Mouse (Mus musculus): ENCODE measurements around the gene Rapgef6. TPM values are rescaled to one million over a fixed set of nuclear protein-coding genes. Genes with fewer than 3 reads are reported as not detected.

The Rapgef6 gene
- total and polyA plus RNA-seq, 2 experiments from 2014 or later = 33.4 to 62.9 TPM

GRCm38 (mm10) chr11:54530916-54531315, 8.3 kb downstream of the Rapgef6 start:
- Histone ChIP-seq H3K36me3 (ENCODE audit: insufficient read depth, low read length) (no peaks in the 10 kb centered on the region), H3K9me3 (ENCODE audit: low read length) (no peaks in the 10 kb centered on the region), H3K27me3 (ENCODE audit: insufficient read depth, low read length) (no peaks in the 10 kb centered on the region), H3K4me2 (ENCODE audit: low read depth, low read length, poor library complexity, severe bottlenecking) (no peak overlapping the region), H3K4me1 (ENCODE audit: insufficient read depth, low read length) (no peaks in the 10 kb centered on the region), H3K4me3 (ENCODE audit: low read depth, low read length) (no peak overlapping the region), H3K27ac (ENCODE audit: low read depth, low read length) (no peak overlapping the region), H3K9ac (replicated peaks; ENCODE audit: low read length, poor library complexity, severe bottlenecking) (no peak overlapping the region)
- DNase-seq (ENCODE audit: low spot score) (no peak), ATAC-seq (ENCODE audit: low FRiP score) (no peak)
- no peak for TF ChIP-seq CTCF (IDR thresholded peaks at IDR 0.05)
- WGBS = 95% methylated on average over 1 of the region's 1 CpGs

DNA sequence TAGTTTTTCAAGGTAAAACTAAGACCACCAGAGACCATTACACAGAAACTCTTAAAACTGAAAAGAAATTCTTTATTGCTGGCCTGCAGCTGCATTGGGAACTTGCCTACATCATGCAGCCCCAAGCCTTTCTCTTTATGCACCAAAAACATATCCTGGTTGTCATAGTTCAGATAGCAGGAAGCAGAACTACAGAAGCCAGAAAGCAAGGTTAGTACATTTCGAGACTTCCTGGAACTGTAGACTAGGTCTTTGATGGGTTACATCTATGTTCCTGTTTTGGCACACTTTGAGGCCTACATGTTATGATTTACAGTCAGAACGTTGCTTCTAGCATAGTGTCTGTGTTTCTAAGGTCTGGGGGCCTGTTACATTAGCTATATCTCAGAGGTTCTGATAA, 11.2 kb downstream of the Rapgef6 start:
- ATAC-seq (ENCODE audit: low FRiP score) (no peak), DNase-seq (ENCODE audit: low spot score) (no peak)
- TF ChIP-seq CTCF (IDR thresholded peaks at IDR 0.05) = no peak
- Histone ChIP-seq H3K4me1 (ENCODE audit: insufficient read depth, low read length) (no peaks in the 10 kb centered on the region), H3K4me2 (ENCODE audit: low read depth, low read length, poor library complexity, severe bottlenecking) (no peak overlapping the region), H3K9ac (replicated peaks; ENCODE audit: low read length, poor library complexity, severe bottlenecking) (no peak overlapping the region), H3K9me3 (ENCODE audit: low read length) (no peaks in the 10 kb centered on the region), H3K4me3 (ENCODE audit: low read depth, low read length) (no peak overlapping the region), H3K36me3 (ENCODE audit: insufficient read depth, low read length) (no peaks in the 10 kb centered on the region), H3K27me3 (ENCODE audit: insufficient read depth, low read length) (no peaks in the 10 kb centered on the region), H3K27ac (ENCODE audit: low read depth, low read length) (no peak overlapping the region)
- WGBS = 89% methylated on average over 2 of the region's 2 CpGs

- Histone ChIP-seq H3K4me1 (ENCODE audit: insufficient read depth, low read length) (no peaks in the 10 kb centered on the region), H3K36me3 (ENCODE audit: insufficient read depth, low read length) (no peaks in the 10 kb centered on the region), H3K27me3 (ENCODE audit: insufficient read depth, low read length) (no peaks in the 10 kb centered on the region), H3K4me2 (ENCODE audit: low read depth, low read length, poor library complexity, severe bottlenecking) (no peak overlapping the region), H3K9me3 (ENCODE audit: low read length) (no peaks in the 10 kb centered on the region), H3K9ac (replicated peaks; ENCODE audit: low read length, poor library complexity, severe bottlenecking) (no peak overlapping the region), H3K27ac (ENCODE audit: low read depth, low read length) (no peak overlapping the region), H3K4me3 (ENCODE audit: low read depth, low read length) (no peak overlapping the region)
- DNase-seq (ENCODE audit: low spot score) (peak; percentile 51), ATAC-seq (ENCODE audit: low FRiP score) (no peak)
- TF ChIP-seq CTCF (IDR thresholded peaks at IDR 0.05) = peak; percentile 84
- WGBS = 51% methylated on average over 6 of the region's 6 CpGs
These were observed 12.2 kb downstream of the Rapgef6 start for GRCm38 (mm10) chr11:54534871-54535270.

DNA sequence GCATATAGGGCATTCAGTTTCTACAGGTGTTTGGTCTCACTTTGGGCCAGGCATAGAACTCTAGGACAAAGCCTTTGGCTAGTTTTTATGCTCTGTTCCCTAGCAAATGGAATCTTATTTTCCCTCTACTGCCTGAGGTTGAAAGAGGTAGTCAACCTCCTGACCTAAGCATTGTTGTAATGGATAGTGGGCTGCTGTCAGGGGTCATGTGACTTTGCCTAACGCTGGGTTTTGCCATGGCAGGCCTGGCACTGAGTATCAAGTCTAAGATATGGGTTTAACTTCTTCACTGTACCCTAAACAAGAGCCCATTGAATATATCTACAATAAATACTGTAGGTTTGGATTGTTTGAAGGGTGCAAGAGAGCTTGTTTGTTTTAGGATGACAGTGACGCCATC, 16.4 kb downstream of the Rapgef6 start:
- Histone ChIP-seq H3K27ac (ENCODE audit: low read depth, low read length) (no peak overlapping the region), H3K4me1 (ENCODE audit: insufficient read depth, low read length) (no peaks in the 10 kb centered on the region), H3K27me3 (ENCODE audit: insufficient read depth, low read length) (no peaks in the 10 kb centered on the region), H3K4me2 (ENCODE audit: low read depth, low read length, poor library complexity, severe bottlenecking) (no peak overlapping the region), H3K36me3 (ENCODE audit: insufficient read depth, low read length) (no peaks in the 10 kb centered on the region), H3K9ac (replicated peaks; ENCODE audit: low read length, poor library complexity, severe bottlenecking) (no peak overlapping the region), H3K4me3 (ENCODE audit: low read depth, low read length) (no peak overlapping the region), H3K9me3 (ENCODE audit: low read length) (no peaks in the 10 kb centered on the region)
- TF ChIP-seq CTCF (IDR thresholded peaks at IDR 0.05) = no peak
- WGBS = 74% methylated on average over 2 of the region's 2 CpGs
- ATAC-seq (ENCODE audit: low FRiP score) (no peak), DNase-seq (ENCODE audit: low spot score) (no peak)

- H3K27me3 ChIP-seq (ENCODE audit: insufficient read depth, low read length) = no peaks in the 10 kb centered on the region
- no peaks in the 10 kb centered on the region for H3K9me3 ChIP-seq (ENCODE audit: low read length)
- ATAC-seq (ENCODE audit: low FRiP score) = no peak
- H3K4me1 ChIP-seq (ENCODE audit: insufficient read depth, low read length) = no peaks in the 10 kb centered on the region
- H3K9ac ChIP-seq (replicated peaks; ENCODE audit: low read length, poor library complexity, severe bottlenecking) = no peak overlapping the region
- H3K27ac ChIP-seq (ENCODE audit: low read depth, low read length) = no peak overlapping the region
- DNase-seq (ENCODE audit: low spot score) = no peak
- 80% methylated on average over 2 of the region's 2 CpGs for WGBS
- H3K4me2 ChIP-seq (ENCODE audit: low read depth, low read length, poor library complexity, severe bottlenecking) = no peak overlapping the region
- no peaks in the 10 kb centered on the region for H3K36me3 ChIP-seq (ENCODE audit: insufficient read depth, low read length)
- no peak overlapping the region for H3K4me3 ChIP-seq (ENCODE audit: low read depth, low read length)
- TF ChIP-seq CTCF (IDR thresholded peaks at IDR 0.05) = no peak
These were observed 16.8 kb downstream of the Rapgef6 start for GRCm38 (mm10) chr11:54539486-54539885.

GRCm38 (mm10) chr11:54540328-54540727, 17.7 kb downstream of the Rapgef6 start:
- ATAC-seq (ENCODE audit: low FRiP score) = no peak
- Histone ChIP-seq H3K9ac (replicated peaks; ENCODE audit: low read length, poor library complexity, severe bottlenecking) (no peak overlapping the region), H3K4me3 (ENCODE audit: low read depth, low read length) (no peak overlapping the region), H3K27ac (ENCODE audit: low read depth, low read length) (no peak overlapping the region), H3K27me3 (ENCODE audit: insufficient read depth, low read length) (no peaks in the 10 kb centered on the region), H3K4me1 (ENCODE audit: insufficient read depth, low read length) (no peaks in the 10 kb centered on the region), H3K4me2 (ENCODE audit: low read depth, low read length, poor library complexity, severe bottlenecking) (no peak overlapping the region), H3K9me3 (ENCODE audit: low read length) (no peaks in the 10 kb centered on the region), H3K36me3 (ENCODE audit: insufficient read depth, low read length) (no peaks in the 10 kb centered on the region)
- TF ChIP-seq CTCF (IDR thresholded peaks at IDR 0.05) = no peak
- no peak for DNase-seq (ENCODE audit: low spot score)

DNA sequence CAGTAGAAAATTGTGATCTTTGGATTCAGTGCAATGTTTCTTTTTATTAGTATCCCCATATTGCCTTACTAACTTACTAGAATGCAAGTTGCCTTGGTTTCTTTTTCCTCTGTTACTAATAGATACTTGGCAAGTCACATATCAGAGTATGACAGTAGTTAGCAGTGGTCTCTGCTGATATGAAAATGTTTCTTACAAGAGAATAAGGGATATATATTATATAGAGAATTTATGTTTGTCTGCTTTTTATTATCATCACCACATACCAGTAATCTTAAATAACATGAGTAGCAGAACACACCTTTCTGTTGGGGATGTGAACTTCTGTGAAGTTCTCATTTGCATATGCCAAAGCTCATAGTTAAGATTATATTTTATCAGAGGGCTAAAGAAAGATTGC, 19.8 kb downstream of the Rapgef6 start:
- Histone ChIP-seq H3K36me3 (ENCODE audit: insufficient read depth, low read length) (no peaks in the 10 kb centered on the region), H3K4me3 (ENCODE audit: low read depth, low read length) (no peak overlapping the region), H3K27ac (ENCODE audit: low read depth, low read length) (no peak overlapping the region), H3K9me3 (ENCODE audit: low read length) (no peaks in the 10 kb centered on the region), H3K4me1 (ENCODE audit: insufficient read depth, low read length) (no peaks in the 10 kb centered on the region), H3K9ac (replicated peaks; ENCODE audit: low read length, poor library complexity, severe bottlenecking) (no peak overlapping the region), H3K27me3 (ENCODE audit: insufficient read depth, low read length) (no peaks in the 10 kb centered on the region), H3K4me2 (ENCODE audit: low read depth, low read length, poor library complexity, severe bottlenecking) (no peak overlapping the region)
- DNase-seq (ENCODE audit: low spot score) (no peak), ATAC-seq (ENCODE audit: low FRiP score) (no peak)
- no peak for TF ChIP-seq CTCF (IDR thresholded peaks at IDR 0.05)

Measured in midbrain, postnatal 0 days (tissue).